Mouse (Mus musculus) hindbrain, embryonic 10.5 days (tissue): Measurements from ENCODE around the gene Ttc7b. TPM values are rescaled to one million over a fixed set of nuclear protein-coding genes. Genes with fewer than 3 reads are reported as not detected.

Experiments used
- DNase-seq: peaks from one replicate; pipeline ENCODE4 v3.0.0-alpha.2; 2017; ENCODE audit warnings: low spot score
- H3K27ac ChIP-seq: fragments of 300-500 bp; sonication (generic); 2 replicates; pipeline ENCODE4 v1.5.1; 2016; ENCODE audit warnings: mild to moderate bottlenecking, moderate library complexity
- H3K27me3 ChIP-seq: fragments of 300-500 bp; sonication (generic); 2 replicates; pipeline ENCODE4 v1.6.1; 2016; ENCODE audit warnings: mild to moderate bottlenecking; ENCODE audit not compliant: poor library complexity, insufficient read depth, severe bottlenecking
- H3K36me3 ChIP-seq: fragments of 300-500 bp; sonication (generic); 2 replicates; pipeline ENCODE4 v1.6.1; 2016; ENCODE audit warnings: mild to moderate bottlenecking, moderate library complexity
- H3K4me1 ChIP-seq: fragments of 300-500 bp; sonication (generic); replicated peaks from 2 replicates; pipeline ENCODE4 v1.6.1; 2016; ENCODE audit warnings: mild to moderate bottlenecking
- H3K4me3 ChIP-seq: fragments of 300-500 bp; sonication (generic); 2 replicates; pipeline ENCODE4 v1.5.1; 2016; ENCODE audit warnings: mild to moderate bottlenecking, moderate library complexity
- H3K9me3 ChIP-seq: fragments of 300-500 bp; sonication (generic); 2 replicates; pipeline ENCODE4 v1.6.1; 2016; ENCODE audit warnings: mild to moderate bottlenecking, moderate library complexity
- WGBS: fragments of 180-500 bp; shearing (Covaris S2); methylation state at CpG from one replicate; pipeline ENCODE4 v1.1.7; 2016; 5-methylcytosine and 5-hydroxymethylcytosine counted together
- polyA plus RNA-seq: library from polyadenylated mRNA; unstranded; fragments of >200 nt; fragmentation: Nextera tagmentation; extraction: Ambion mirVana; gene quantifications from 2 replicates; pipeline ENCODE4 v1.2.1, GENCODE M21; 2016

Ttc7b gene
- polyA plus RNA-seq, 1 experiment from 2014 or later = 5.6 TPM

DNA sequence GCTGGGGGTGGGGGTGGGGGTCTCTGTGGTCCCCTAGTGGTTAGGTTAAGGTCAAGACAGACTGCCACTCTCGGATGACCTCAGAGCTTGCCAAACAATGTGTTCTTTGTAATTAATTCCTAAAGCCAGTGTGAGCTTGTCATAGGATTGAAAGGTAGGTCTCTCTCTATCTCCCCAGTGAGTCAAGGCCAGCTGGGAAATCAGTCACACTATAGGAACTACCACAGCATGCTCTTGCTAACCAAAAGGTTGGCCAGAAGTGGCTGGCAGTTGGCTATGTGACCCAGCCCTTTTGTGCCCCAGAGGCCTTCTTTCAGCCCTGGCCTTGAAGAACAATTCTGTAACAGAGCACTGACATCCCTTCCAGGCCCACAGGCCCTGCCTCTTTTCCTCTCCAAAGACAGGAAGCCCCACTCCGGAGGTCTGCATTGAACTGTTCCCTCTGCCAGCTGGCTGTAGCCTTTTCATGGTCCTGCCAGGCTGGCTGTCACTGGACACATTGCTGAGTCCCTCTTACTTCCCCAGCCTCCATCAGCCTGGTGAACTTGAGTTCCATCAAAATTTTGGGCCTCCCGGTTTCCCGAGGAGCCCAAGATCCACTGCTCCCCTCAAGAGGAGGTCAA is 215.5 kb downstream of the Ttc7b start:
- Histone ChIP-seq H3K36me3 (peaks cover 13% of the 10 kb centered on the region), H3K4me3 (no peak overlapping the region), H3K27ac (peak overlapping the region; percentile 81), H3K4me1 (peaks cover 70% of the 10 kb centered on the region), H3K27me3 (no peaks in the 10 kb centered on the region), H3K9me3 (no peaks in the 10 kb centered on the region)
- 46% methylated on average over 4 of the region's 4 CpGs for WGBS
- peak; percentile 72 for DNase-seq

DNA sequence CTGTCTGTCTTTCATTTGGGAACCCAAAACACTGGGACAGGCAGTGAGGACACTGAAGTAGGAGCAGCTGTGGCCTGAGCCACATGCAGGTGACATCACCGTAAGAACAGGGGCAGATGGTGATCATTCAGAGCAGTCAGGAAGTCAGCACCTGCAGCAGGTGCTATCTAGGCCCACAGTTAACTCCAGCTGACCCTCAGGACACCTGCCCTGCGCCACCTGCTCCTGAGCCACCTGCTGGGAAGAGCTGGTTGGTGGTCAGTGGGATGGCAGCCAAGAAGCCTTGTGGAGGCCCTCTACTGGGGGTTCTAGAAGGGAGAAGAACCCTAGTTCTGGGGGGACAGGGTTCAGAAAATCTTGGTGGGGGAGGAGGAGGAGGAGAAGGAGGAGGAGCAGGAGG is 216.3 kb downstream of the Ttc7b start:
- no peak overlapping the region for H3K4me3 ChIP-seq
- H3K4me1 ChIP-seq = peaks cover 64% of the 10 kb centered on the region
- no peaks in the 10 kb centered on the region for H3K27me3 ChIP-seq
- H3K9me3 ChIP-seq = no peaks in the 10 kb centered on the region
- WGBS = 92% methylated on average over 2 of the region's 2 CpGs
- peaks cover 21% of the 10 kb centered on the region for H3K36me3 ChIP-seq
- H3K27ac ChIP-seq = peak overlapping the region; percentile 81
- DNase-seq = no peak

- H3K36me3 ChIP-seq = peaks cover 26% of the 10 kb centered on the region
- no peaks in the 10 kb centered on the region for H3K9me3 ChIP-seq
- WGBS = 83% methylated on average over 7 of the region's 7 CpGs
- no peaks in the 10 kb centered on the region for H3K27me3 ChIP-seq
- H3K27ac ChIP-seq = no peak overlapping the region
- peaks cover 63% of the 10 kb centered on the region for H3K4me1 ChIP-seq
- DNase-seq = no peak
- H3K4me3 ChIP-seq = no peak overlapping the region
These were observed 217.5 kb downstream of the Ttc7b start for GRCm38 (mm10) chr12:100303141-100303540.

DNA sequence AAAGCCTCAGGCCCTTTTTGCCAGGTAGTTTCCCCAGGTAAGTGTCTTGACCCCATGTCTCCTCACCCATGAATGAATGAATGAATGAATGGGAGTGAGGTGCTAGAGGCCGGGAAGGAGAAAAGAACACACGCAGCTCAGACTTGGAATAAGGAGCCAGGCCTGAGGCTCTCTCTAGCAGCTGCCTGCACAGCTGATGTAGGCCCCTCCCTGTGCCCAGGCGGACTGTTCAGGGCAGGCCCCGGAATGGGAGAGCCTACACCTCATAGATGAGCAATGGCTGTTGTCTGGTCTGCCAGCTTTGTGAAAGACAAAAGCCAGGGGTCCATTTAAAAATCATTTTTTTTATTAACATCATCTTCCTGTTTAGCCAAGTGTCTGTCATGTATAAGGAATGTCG is 220.2 kb downstream of the Ttc7b start:
- no peaks in the 10 kb centered on the region for H3K9me3 ChIP-seq
- no peak overlapping the region for H3K4me3 ChIP-seq
- 90% methylated on average over 5 of the region's 5 CpGs for WGBS
- peaks cover 40% of the 10 kb centered on the region for H3K4me1 ChIP-seq
- no peak for DNase-seq
- H3K27me3 ChIP-seq = no peaks in the 10 kb centered on the region
- H3K27ac ChIP-seq = no peak overlapping the region
- peaks cover 26% of the 10 kb centered on the region for H3K36me3 ChIP-seq

- H3K4me1 ChIP-seq = peaks cover 29% of the 10 kb centered on the region
- H3K27me3 ChIP-seq = no peaks in the 10 kb centered on the region
- no peak for DNase-seq
- WGBS = 84% methylated on average over 8 of the region's 8 CpGs
- H3K36me3 ChIP-seq = peaks cover 26% of the 10 kb centered on the region
- no peak overlapping the region for H3K4me3 ChIP-seq
- 0 out of 2 replicates have a peak overlapping the region, but pooled peaks have one; percentile 14 for H3K27ac ChIP-seq
- H3K9me3 ChIP-seq = no peaks in the 10 kb centered on the region
These were observed 221.3 kb downstream of the Ttc7b start for GRCm38 (mm10) chr12:100299322-100299726.

GRCm38 (mm10) chr12:100298788-100299187 is 221.8 kb downstream of the Ttc7b start:
- H3K27ac ChIP-seq = 0 out of 2 replicates have a peak overlapping the region, but pooled peaks have one; percentile 14
- H3K36me3 ChIP-seq = peaks cover 26% of the 10 kb centered on the region
- WGBS = 88% methylated on average over 2 of the region's 2 CpGs
- no peak overlapping the region for H3K4me3 ChIP-seq
- H3K9me3 ChIP-seq = no peaks in the 10 kb centered on the region
- DNase-seq = no peak
- no peaks in the 10 kb centered on the region for H3K27me3 ChIP-seq
- peaks cover 24% of the 10 kb centered on the region for H3K4me1 ChIP-seq

GRCm38 (mm10) chr12:100297961-100298360 is 222.7 kb downstream of the Ttc7b start:
- H3K36me3 ChIP-seq = peaks cover 26% of the 10 kb centered on the region
- H3K4me3 ChIP-seq = no peak overlapping the region
- no peaks in the 10 kb centered on the region for H3K9me3 ChIP-seq
- no peaks in the 10 kb centered on the region for H3K27me3 ChIP-seq
- no peak for DNase-seq
- H3K27ac ChIP-seq = peak overlapping the region; percentile 51
- 83% methylated on average over 4 of the region's 4 CpGs for WGBS
- H3K4me1 ChIP-seq = peaks cover 19% of the 10 kb centered on the region

- peaks cover 39% of the 10 kb centered on the region for H3K4me1 ChIP-seq
- H3K36me3 ChIP-seq = peaks cover 7% of the 10 kb centered on the region; the same call in 1 of the 2 replicates
- H3K27ac ChIP-seq = no peak overlapping the region
- no peaks in the 10 kb centered on the region for H3K9me3 ChIP-seq
- no peaks in the 10 kb centered on the region for H3K27me3 ChIP-seq
- H3K4me3 ChIP-seq = no peak overlapping the region
- DNase-seq = no peak
- WGBS = 82% methylated on average over 2 of the region's 2 CpGs
These were observed 226.2 kb downstream of the Ttc7b start for GRCm38 (mm10) chr12:100294457-100294856.

DNA sequence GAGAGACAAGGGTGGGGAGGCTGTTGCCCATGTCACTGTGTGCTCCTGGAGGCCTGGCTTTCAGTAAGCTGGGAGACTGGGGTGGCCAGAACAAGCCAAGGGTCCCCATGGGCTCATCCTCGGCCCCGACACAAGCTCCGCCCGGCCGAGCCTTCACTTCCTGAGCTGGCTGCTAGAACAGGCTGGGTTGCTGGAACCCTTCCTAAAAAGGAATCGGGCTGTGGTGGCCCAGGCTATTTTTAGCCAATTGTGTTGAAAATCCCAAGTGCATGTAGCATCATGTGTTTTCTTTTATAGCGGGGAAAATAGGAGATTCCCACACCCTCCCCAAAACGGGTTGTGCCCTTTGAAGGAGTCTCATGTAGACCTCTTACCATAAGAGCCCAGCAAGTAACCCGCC is 226.7 kb downstream of the Ttc7b start:
- Histone ChIP-seq H3K9me3 (no peaks in the 10 kb centered on the region), H3K4me3 (no peak overlapping the region), H3K36me3 (peaks cover 3% of the 10 kb centered on the region; the same call in 1 of the 2 replicates), H3K4me1 (peaks cover 39% of the 10 kb centered on the region), H3K27me3 (no peaks in the 10 kb centered on the region), H3K27ac (peak overlapping the region; percentile 19; the same call in 1 of the 2 replicates)
- 96% methylated on average over 9 of the region's 9 CpGs for WGBS
- DNase-seq = no peak

GRCm38 (mm10) chr12:100290711-100291685 is 229.6 kb downstream of the Ttc7b start:
- DNase-seq = peak; percentile 77
- Histone ChIP-seq H3K36me3 (no peaks in the 10 kb centered on the region), H3K9me3 (no peaks in the 10 kb centered on the region), H3K4me3 (0 out of 2 replicates have a peak overlapping the region, but pooled peaks have one; percentile 6), H3K27ac (peak overlapping the region; percentile 88), H3K27me3 (no peaks in the 10 kb centered on the region), H3K4me1 (peaks cover 36% of the 10 kb centered on the region)
- WGBS = 40% methylated on average over 18 of the region's 18 CpGs

- H3K9me3 ChIP-seq = no peaks in the 10 kb centered on the region
- no peak for DNase-seq
- no peaks in the 10 kb centered on the region for H3K27me3 ChIP-seq
- H3K36me3 ChIP-seq = no peaks in the 10 kb centered on the region
- H3K4me1 ChIP-seq = peaks cover 36% of the 10 kb centered on the region
- WGBS = 68% methylated on average over 11 of the region's 11 CpGs
- H3K4me3 ChIP-seq = no peak overlapping the region
- H3K27ac ChIP-seq = peak overlapping the region; percentile 88
These were observed 230.5 kb downstream of the Ttc7b start for GRCm38 (mm10) chr12:100290178-100290531.

GRCm38 (mm10) chr12:100289267-100290177 is 231.1 kb downstream of the Ttc7b start:
- no peak for DNase-seq
- no peaks in the 10 kb centered on the region for H3K36me3 ChIP-seq
- no peaks in the 10 kb centered on the region for H3K9me3 ChIP-seq
- WGBS = 42% methylated on average over 8 of the region's 8 CpGs
- H3K27ac ChIP-seq = peak overlapping the region; percentile 88
- H3K4me3 ChIP-seq = no peak overlapping the region
- H3K27me3 ChIP-seq = no peaks in the 10 kb centered on the region
- H3K4me1 ChIP-seq = peaks cover 36% of the 10 kb centered on the region
